Mouse (Mus musculus) gastrocnemius, postnatal 25 days (tissue): Measurements from ENCODE around the gene Gm10553. TPM values are rescaled to one million over a fixed set of nuclear protein-coding genes. Genes with fewer than 3 reads are reported as not detected.

Experiments
- total RNA-seq, 2 experiments: library from RNA; stranded (reverse); gene quantifications; 1 replicate in 1 of 2; 2 replicates in 1 of 2; pipeline ENCODE4 v1.2.3; 2021

Gene Gm10553
- total RNA-seq, 2 experiments from 2014 or later: not detected

Other genes with a start within 250 kb of the Gm10553 start
- gene Slc16a14, start 165.0 kb upstream of the Gm10553 start, total RNA-seq: under 1 TPM in 1 of 2 experiments, not detected in 1; 0.16 TPM
- gene A530032D15Rik, start 9.7 kb downstream of the Gm10553 start, total RNA-seq: not detected
- not detected for gene C130026I21Rik, start 170.4 kb downstream of the Gm10553 start, total RNA-seq